Mouse (Mus musculus) lung, postnatal 0 days (tissue): ENCODE data around the gene Crhr2.

Experiments
- CTCF ChIP-seq: IDR thresholded peaks from 2 replicates; pipeline ENCODE4 v1.5.1; 2016; ENCODE audit warnings: antibody characterized with exemption, mild to moderate bottlenecking
- EP300 ChIP-seq: IDR thresholded peaks from 2 replicates; pipeline ENCODE4 v1.6.1; 2016; ENCODE audit warnings: antibody characterized with exemption, mild to moderate bottlenecking, control low read depth

DNA sequence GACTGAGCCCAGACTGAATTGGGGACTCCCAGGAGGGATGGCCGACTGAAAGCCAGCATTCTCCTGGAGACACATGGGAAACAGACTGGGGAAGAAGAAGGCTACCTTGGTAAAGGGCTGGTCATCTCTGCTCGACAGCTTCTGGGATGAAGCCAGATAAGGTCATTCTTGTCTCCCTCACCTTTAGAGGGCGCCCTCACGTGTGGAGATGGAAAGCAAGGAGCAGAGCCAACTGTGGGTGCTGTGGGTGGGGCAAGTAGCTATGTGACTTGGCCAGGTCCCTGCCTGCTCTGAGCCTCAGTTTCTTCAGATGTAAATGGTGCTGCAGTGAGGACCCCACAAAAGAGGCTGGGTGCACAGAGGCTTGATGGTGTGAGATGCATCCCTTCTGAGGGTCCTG lies 42.2 kb downstream of the Crhr2 start:
- peak; percentile 28 for TF ChIP-seq CTCF
- TF ChIP-seq EP300: no peak
